Mouse (Mus musculus): ENCODE measurements around the gene Pcgf1.

Gene Pcgf1

GRCm38 (mm10) chr6:83077630-83078323 is at the start of gene Pcgf1:
TSS of gene Pcgf1 (plus strand) at chr6:83077869.
- DNase-seq (ENCODE audit: low spot score): peak; percentile 18

- DNase-seq (ENCODE audit: low spot score): no peak
Measured at GRCm38 (mm10) chr6:83029777-83030176, 47.9 kb upstream of the Pcgf1 start.

- no peak for DNase-seq (ENCODE audit: low spot score)
Measured at GRCm38 (mm10) chr6:83031111-83031510, 46.6 kb upstream of the Pcgf1 start.

- no peak for DNase-seq (ENCODE audit: low spot score)
Measured at GRCm38 (mm10) chr6:83031921-83032590, 45.6 kb upstream of the Pcgf1 start.

- peak; percentile 38 for DNase-seq (ENCODE audit: low spot score)
Measured at GRCm38 (mm10) chr6:83032769-83033191, 44.9 kb upstream of the Pcgf1 start.

- peak; percentile 66 for DNase-seq (ENCODE audit: low spot score)
Measured at GRCm38 (mm10) chr6:83033249-83034185, 44.2 kb upstream of the Pcgf1 start, which contains the start of the genes Dok1 and Loxl3. TSS of gene Dok1 (minus strand) at chr6:83033471. TSS of gene Loxl3 (plus strand) at chr6:83034173.

GRCm38 (mm10) chr6:83034463-83035055 is 43.1 kb upstream of the Pcgf1 start:
- DNase-seq (ENCODE audit: low spot score): no peak

- DNase-seq (ENCODE audit: low spot score): no peak
Measured at GRCm38 (mm10) chr6:83037188-83037587, 40.5 kb upstream of the Pcgf1 start.

GRCm38 (mm10) chr6:83038496-83039012 is 39.1 kb upstream of the Pcgf1 start:
- peak; percentile 95 for DNase-seq (ENCODE audit: low spot score)

GRCm38 (mm10) chr6:83040601-83041000 is 37.1 kb upstream of the Pcgf1 start:
- no peak for DNase-seq (ENCODE audit: low spot score)

GRCm38 (mm10) chr6:83043561-83043960 is 34.1 kb upstream of the Pcgf1 start:
- no peak for DNase-seq (ENCODE audit: low spot score)

- DNase-seq (ENCODE audit: low spot score): no peak
Measured at GRCm38 (mm10) chr6:83043993-83044392, 33.7 kb upstream of the Pcgf1 start.

- DNase-seq (ENCODE audit: low spot score): no peak
Measured at GRCm38 (mm10) chr6:83044742-83045141, 32.9 kb upstream of the Pcgf1 start.

- no peak for DNase-seq (ENCODE audit: low spot score)
Measured at GRCm38 (mm10) chr6:83049367-83049766, 28.3 kb upstream of the Pcgf1 start.

GRCm38 (mm10) chr6:83053136-83053960 is 24.3 kb upstream of the Pcgf1 start:
- no peak for DNase-seq (ENCODE audit: low spot score)

- DNase-seq (ENCODE audit: low spot score): peak; percentile 98
Measured at GRCm38 (mm10) chr6:83054074-83054851, 23.4 kb upstream of the Pcgf1 start, which contains the start of gene Aup1. TSS of gene Aup1 (plus strand) at chr6:83054521.

GRCm38 (mm10) chr6:83054871-83055431 is 22.7 kb upstream of the Pcgf1 start, which contains the start of gene Htra2:
TSS of gene Htra2 (minus strand) at chr6:83055273.
- peak; percentile 29 for DNase-seq (ENCODE audit: low spot score)

GRCm38 (mm10) chr6:83057790-83058189 is 19.9 kb upstream of the Pcgf1 start, which contains the start of gene Dqx1:
TSS of gene Dqx1 (plus strand) at chr6:83057844.
- DNase-seq (ENCODE audit: low spot score): peak; percentile 46

GRCm38 (mm10) chr6:83058725-83059124 is 18.9 kb upstream of the Pcgf1 start:
- no peak for DNase-seq (ENCODE audit: low spot score)

All from lung, postnatal 25 days (tissue).